Mouse (Mus musculus): Measurements from ENCODE around the gene Kif1a. TPM values are rescaled to one million over a fixed set of nuclear protein-coding genes. Genes with fewer than 3 reads are reported as not detected.
A peak's percentile ranks its signal among the peaks of the same experiment; 100 is the strongest.

Gene Kif1a
- polyA plus RNA-seq, 1 experiment from 2014 or later, result 303 TPM

GRCm38 (mm10) chr1:93050071-93050470 is 51.7 kb downstream of the Kif1a start:
- ATAC-seq (ENCODE audit: low read depth), result no peak
- Histone ChIP-seq H3K4me2 (no peak overlapping the region), H3K4me3 (no peak overlapping the region), H3K4me1 (replicated peaks) (no peaks in the 10 kb centered on the region), H3K36me3 (peaks cover 96% of the 10 kb centered on the region), H3K9me3 (no peaks in the 10 kb centered on the region), H3K27me3 (no peaks in the 10 kb centered on the region), H3K27ac (replicated peaks) (no peak overlapping the region), H3K9ac (no peak overlapping the region)
- 94% methylated on average over 3 of the region's 3 CpGs for WGBS

- H3K36me3 ChIP-seq, result peaks cover 96% of the 10 kb centered on the region
- WGBS, result 88% methylated on average over 10 of the region's 10 CpGs
- H3K4me3 ChIP-seq, result no peak overlapping the region
- ATAC-seq (ENCODE audit: low read depth), result no peak
- no peak overlapping the region for H3K27ac ChIP-seq (replicated peaks)
- no peak overlapping the region for H3K9ac ChIP-seq
- H3K9me3 ChIP-seq, result no peaks in the 10 kb centered on the region
- H3K4me2 ChIP-seq, result no peak overlapping the region
- H3K4me1 ChIP-seq (replicated peaks), result no peaks in the 10 kb centered on the region
- H3K27me3 ChIP-seq, result no peaks in the 10 kb centered on the region
Measured at GRCm38 (mm10) chr1:93046153-93046789, 55.5 kb downstream of the Kif1a start.

GRCm38 (mm10) chr1:93035981-93036380 is 65.8 kb downstream of the Kif1a start:
- Histone ChIP-seq H3K27ac (replicated peaks) (no peak overlapping the region), H3K27me3 (no peaks in the 10 kb centered on the region), H3K36me3 (peaks cover 100% of the 10 kb centered on the region), H3K9me3 (no peaks in the 10 kb centered on the region), H3K9ac (no peak overlapping the region), H3K4me1 (replicated peaks) (no peaks in the 10 kb centered on the region), H3K4me3 (no peak overlapping the region), H3K4me2 (no peak overlapping the region)
- no peak for ATAC-seq (ENCODE audit: low read depth)
- WGBS, result 73% methylated on average over 4 of the region's 4 CpGs

- Histone ChIP-seq H3K9me3 (no peaks in the 10 kb centered on the region), H3K27ac (replicated peaks) (no peak overlapping the region), H3K4me2 (no peak overlapping the region), H3K36me3 (peaks cover 100% of the 10 kb centered on the region), H3K4me1 (replicated peaks) (no peaks in the 10 kb centered on the region), H3K9ac (no peak overlapping the region), H3K27me3 (no peaks in the 10 kb centered on the region), H3K4me3 (no peak overlapping the region)
- ATAC-seq (ENCODE audit: low read depth), result no peak
- WGBS, result 50% methylated on average over 8 of the region's 8 CpGs
Measured at GRCm38 (mm10) chr1:93033989-93034388, 67.8 kb downstream of the Kif1a start.

GRCm38 (mm10) chr1:93031199-93031598 is 70.6 kb downstream of the Kif1a start:
- no peaks in the 10 kb centered on the region for H3K27me3 ChIP-seq
- 94% methylated on average over 3 of the region's 3 CpGs for WGBS
- no peak overlapping the region for H3K27ac ChIP-seq (replicated peaks)
- H3K36me3 ChIP-seq, result peaks cover 99% of the 10 kb centered on the region
- ATAC-seq (ENCODE audit: low read depth), result no peak
- no peaks in the 10 kb centered on the region for H3K9me3 ChIP-seq
- H3K4me3 ChIP-seq, result no peak overlapping the region
- H3K9ac ChIP-seq, result no peak overlapping the region
- no peak overlapping the region for H3K4me2 ChIP-seq
- H3K4me1 ChIP-seq (replicated peaks), result no peaks in the 10 kb centered on the region

GRCm38 (mm10) chr1:93030060-93030459 is 71.7 kb downstream of the Kif1a start:
- H3K9ac ChIP-seq, result no peak overlapping the region
- no peak overlapping the region for H3K4me3 ChIP-seq
- H3K27ac ChIP-seq (replicated peaks), result no peak overlapping the region
- WGBS, result 77% methylated on average over 2 of the region's 2 CpGs
- H3K4me1 ChIP-seq (replicated peaks), result no peaks in the 10 kb centered on the region
- H3K9me3 ChIP-seq, result no peaks in the 10 kb centered on the region
- no peak for ATAC-seq (ENCODE audit: low read depth)
- H3K27me3 ChIP-seq, result no peaks in the 10 kb centered on the region
- H3K4me2 ChIP-seq, result no peak overlapping the region
- peaks cover 99% of the 10 kb centered on the region for H3K36me3 ChIP-seq

- H3K9ac ChIP-seq, result no peak overlapping the region
- H3K27ac ChIP-seq (replicated peaks), result no peak overlapping the region
- no peak for ATAC-seq (ENCODE audit: low read depth)
- no peak overlapping the region for H3K4me3 ChIP-seq
- H3K4me1 ChIP-seq (replicated peaks), result no peaks in the 10 kb centered on the region
- H3K27me3 ChIP-seq, result no peaks in the 10 kb centered on the region
- H3K4me2 ChIP-seq, result no peak overlapping the region
- H3K36me3 ChIP-seq, result peaks cover 99% of the 10 kb centered on the region
- 92% methylated on average over 10 of the region's 10 CpGs for WGBS
- no peaks in the 10 kb centered on the region for H3K9me3 ChIP-seq
Measured at GRCm38 (mm10) chr1:93029387-93029786, 72.4 kb downstream of the Kif1a start.

- H3K9ac ChIP-seq, result no peak overlapping the region
- no peaks in the 10 kb centered on the region for H3K27me3 ChIP-seq
- H3K4me1 ChIP-seq (replicated peaks), result no peaks in the 10 kb centered on the region
- H3K27ac ChIP-seq (replicated peaks), result no peak overlapping the region
- no peak for ATAC-seq (ENCODE audit: low read depth)
- peaks cover 99% of the 10 kb centered on the region for H3K36me3 ChIP-seq
- 93% methylated on average over 8 of the region's 8 CpGs for WGBS
- H3K4me2 ChIP-seq, result no peak overlapping the region
- no peak overlapping the region for H3K4me3 ChIP-seq
- no peaks in the 10 kb centered on the region for H3K9me3 ChIP-seq
Measured at GRCm38 (mm10) chr1:93026600-93026999, 75.2 kb downstream of the Kif1a start.

- Histone ChIP-seq H3K4me2 (no peak overlapping the region), H3K27ac (replicated peaks) (no peak overlapping the region), H3K36me3 (peaks cover 97% of the 10 kb centered on the region), H3K4me3 (no peak overlapping the region), H3K9me3 (no peaks in the 10 kb centered on the region), H3K27me3 (no peaks in the 10 kb centered on the region), H3K9ac (no peak overlapping the region), H3K4me1 (replicated peaks) (no peaks in the 10 kb centered on the region)
- WGBS, result 82% methylated on average over 4 of the region's 4 CpGs
- no peak for ATAC-seq (ENCODE audit: low read depth)
Measured at GRCm38 (mm10) chr1:93020602-93021001, 81.1 kb downstream of the Kif1a start.

- H3K9me3 ChIP-seq, result no peaks in the 10 kb centered on the region
- H3K4me1 ChIP-seq (replicated peaks), result no peaks in the 10 kb centered on the region
- H3K27ac ChIP-seq (replicated peaks), result no peak overlapping the region
- 90% methylated on average over 10 of the region's 10 CpGs for WGBS
- no peaks in the 10 kb centered on the region for H3K27me3 ChIP-seq
- peaks cover 83% of the 10 kb centered on the region for H3K36me3 ChIP-seq
- no peak overlapping the region for H3K9ac ChIP-seq
- no peak overlapping the region for H3K4me3 ChIP-seq
- H3K4me2 ChIP-seq, result no peak overlapping the region
- no peak for ATAC-seq (ENCODE audit: low read depth)
Measured at GRCm38 (mm10) chr1:93018716-93019115, 83.0 kb downstream of the Kif1a start.

GRCm38 (mm10) chr1:93015136-93015535 is 86.6 kb downstream of the Kif1a start:
- Histone ChIP-seq H3K4me2 (no peak overlapping the region), H3K27ac (replicated peaks) (no peak overlapping the region), H3K4me3 (no peak overlapping the region), H3K9me3 (no peaks in the 10 kb centered on the region), H3K9ac (no peak overlapping the region), H3K36me3 (peaks cover 47% of the 10 kb centered on the region), H3K4me1 (replicated peaks) (no peaks in the 10 kb centered on the region), H3K27me3 (no peaks in the 10 kb centered on the region)
- WGBS, result 44% methylated on average over 2 of the region's 2 CpGs
- ATAC-seq (ENCODE audit: low read depth), result no peak

- Histone ChIP-seq H3K4me3 (no peak overlapping the region), H3K4me2 (no peak overlapping the region), H3K9ac (no peak overlapping the region), H3K27ac (replicated peaks) (no peak overlapping the region), H3K9me3 (no peaks in the 10 kb centered on the region), H3K4me1 (replicated peaks) (no peaks in the 10 kb centered on the region), H3K27me3 (no peaks in the 10 kb centered on the region), H3K36me3 (peaks cover 40% of the 10 kb centered on the region)
- ATAC-seq (ENCODE audit: low read depth), result peak; percentile 42; the same call in 1 of the 2 replicates
Measured at GRCm38 (mm10) chr1:93014460-93014859, 87.3 kb downstream of the Kif1a start.

- 75% methylated on average over 4 of the region's 4 CpGs for WGBS
- H3K4me1 ChIP-seq (replicated peaks), result no peaks in the 10 kb centered on the region
Measured at GRCm38 (mm10) chr1:93013367-93013766, 88.4 kb downstream of the Kif1a start.

More at GRCm38 (mm10) chr1:93013367-93013766, 88.4 kb downstream of the Kif1a start:
- H3K36me3 ChIP-seq, result peaks cover 29% of the 10 kb centered on the region
- no peak overlapping the region for H3K9ac ChIP-seq
- no peak overlapping the region for H3K27ac ChIP-seq (replicated peaks)
- H3K4me3 ChIP-seq, result no peak overlapping the region
- no peak overlapping the region for H3K4me2 ChIP-seq
- H3K9me3 ChIP-seq, result no peaks in the 10 kb centered on the region
- ATAC-seq (ENCODE audit: low read depth), result no peak
- no peaks in the 10 kb centered on the region for H3K27me3 ChIP-seq

Data from neural tube, embryonic 13.5 days (tissue).